Mouse (Mus musculus): ENCODE results near the gene Gng12. TPM values are rescaled to one million over a fixed set of nuclear protein-coding genes. Genes with fewer than 3 reads are reported as not detected.

Gng12 gene
- 1.3 and 1.8 TPM in 2 replicates for polyA plus RNA-seq (2012; ENCODE audit: low replicate concordance)

GRCm38 (mm10) chr6:66896119-66896920 is at the start of gene Gng12:
Gene Gng12 (plus strand): TSS chr6:66896397.

GRCm38 (mm10) chr6:67036837-67037628 is 140.8 kb downstream of the Gng12 start, which contains the start of gene Gadd45a:
Gene Gadd45a (minus strand): TSS chr6:67037457.

Other genes starting within 250 kb of the Gng12 start
- gene Vmn1r35, start 210.5 kb upstream of the Gng12 start, polyA plus RNA-seq (2012; ENCODE audit: low replicate concordance): not detected in 2 replicates
- not detected in 2 replicates for gene Vmn1r36, start 177.2 kb upstream of the Gng12 start, polyA plus RNA-seq (2012; ENCODE audit: low replicate concordance)
- gene Vmn1r37, start 167.0 kb upstream of the Gng12 start, polyA plus RNA-seq (2012; ENCODE audit: low replicate concordance): not detected in 2 replicates
- gene Vmn1r38, start 113.8 kb upstream of the Gng12 start, polyA plus RNA-seq (2012; ENCODE audit: low replicate concordance): not detected in 2 replicates
- gene Vmn1r39, start 85.8 kb upstream of the Gng12 start, polyA plus RNA-seq (2012; ENCODE audit: low replicate concordance): not detected in 2 replicates
- 65.3 and 159 TPM in 2 replicates for gene Gadd45a, start 141.1 kb downstream of the Gng12 start, polyA plus RNA-seq (2012; ENCODE audit: low replicate concordance)

Measured in leukemia stem cell, adult 10-12 weeks (primary cell).